Mouse (Mus musculus): ENCODE measurements around the gene Krt76. TPM values are rescaled to one million over a fixed set of nuclear protein-coding genes. Genes with fewer than 3 reads are reported as not detected.

Krt76 gene
- total RNA-seq, 2 experiments from 2014 or later = not detected

DNA sequence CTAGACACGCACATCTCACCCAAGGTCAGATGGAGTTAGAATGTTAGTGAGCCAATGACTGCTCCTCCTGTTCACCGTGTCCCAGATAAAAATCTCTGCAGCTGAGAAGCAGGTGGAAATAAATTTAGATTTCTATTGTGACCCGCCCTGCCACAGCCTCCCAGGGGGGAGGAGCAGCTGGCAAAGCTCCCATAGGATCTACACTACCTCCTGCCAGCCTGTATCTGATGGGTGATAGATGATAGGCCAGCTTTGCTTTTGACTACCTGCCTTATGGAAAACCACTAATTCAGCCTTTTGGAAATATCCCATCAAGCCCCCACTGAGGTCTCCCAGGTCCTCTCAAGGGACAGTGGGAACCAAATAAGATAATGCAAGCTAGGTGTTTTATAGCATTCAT is 37.0 kb downstream of the Krt76 start:
- DNase-seq (ENCODE audit: low spot score in 2 of 2) = no peak
- TF ChIP-seq CTCF (conservative IDR thresholded peaks at IDR 0.05) = no peak
- H3K27ac ChIP-seq = no peak overlapping the region

DNA sequence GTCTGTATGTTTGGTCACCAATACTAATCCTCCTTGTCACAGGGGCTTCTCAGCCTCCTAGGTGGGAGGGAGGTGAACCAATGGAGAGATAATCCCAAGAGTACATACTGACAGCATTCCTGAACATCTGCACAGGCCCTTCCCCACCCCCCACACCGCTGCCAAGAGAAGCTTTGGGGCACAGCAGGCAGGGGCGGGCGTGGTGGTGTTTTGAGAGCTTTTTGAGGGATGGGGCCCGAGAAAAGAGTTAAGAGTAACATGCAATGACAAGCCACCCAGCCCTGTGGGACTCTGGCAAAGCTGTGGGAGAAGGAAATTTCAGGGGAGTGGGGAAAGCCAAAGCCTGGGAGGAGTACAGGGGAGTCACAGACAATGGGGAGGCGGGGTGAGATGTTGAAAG is 38.4 kb downstream of the Krt76 start:
- DNase-seq (ENCODE audit: low spot score in 2 of 2) = no peak
- Histone ChIP-seq H3K27ac (peak overlapping the region; percentile 39; the same call in 1 of the 2 replicates), H3K4me3 (no peak overlapping the region)
- TF ChIP-seq CTCF (conservative IDR thresholded peaks at IDR 0.05) = no peak

More for the DNA sequence above, 37.0 kb downstream of the Krt76 start:
- H3K4me3 ChIP-seq = no peak overlapping the region

DNA sequence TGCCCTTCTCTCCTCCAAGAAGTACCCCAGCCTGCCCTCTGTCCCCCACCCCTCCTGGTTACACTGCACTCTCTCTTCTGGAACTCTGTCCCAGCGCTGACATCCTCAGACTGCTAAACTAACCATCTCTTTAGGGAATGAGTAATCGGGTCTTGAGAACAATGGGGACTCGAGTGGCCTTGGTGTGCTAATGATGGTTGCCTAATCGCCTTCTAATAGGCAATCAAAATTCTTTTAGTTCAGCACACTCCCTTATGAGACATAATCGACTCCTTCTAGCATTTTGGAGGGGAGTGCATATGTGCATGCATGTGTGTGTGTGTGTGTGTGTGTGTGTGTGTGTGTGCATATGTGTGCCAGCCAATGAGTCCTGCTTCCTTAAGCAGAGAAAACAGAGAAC is 40.1 kb downstream of the Krt76 start:
- no peak for TF ChIP-seq CTCF (conservative IDR thresholded peaks at IDR 0.05)
- Histone ChIP-seq H3K4me3 (no peak overlapping the region), H3K27ac (no peak overlapping the region)
- DNase-seq (ENCODE audit: low spot score in 2 of 2) = no peak

GRCm38 (mm10) chr15:101850694-101851093 is 42.0 kb downstream of the Krt76 start, which contains the start of gene Krt1:
TSS of gene Krt1 (minus strand) at chr15:101850794.
- TF ChIP-seq CTCF (conservative IDR thresholded peaks at IDR 0.05) = no peak
- no peak for DNase-seq (ENCODE audit: low spot score in 2 of 2)
- Histone ChIP-seq H3K27ac (no peak within 1 kb of the TSS), H3K4me3 (no peak within 1 kb of the TSS)

DNA sequence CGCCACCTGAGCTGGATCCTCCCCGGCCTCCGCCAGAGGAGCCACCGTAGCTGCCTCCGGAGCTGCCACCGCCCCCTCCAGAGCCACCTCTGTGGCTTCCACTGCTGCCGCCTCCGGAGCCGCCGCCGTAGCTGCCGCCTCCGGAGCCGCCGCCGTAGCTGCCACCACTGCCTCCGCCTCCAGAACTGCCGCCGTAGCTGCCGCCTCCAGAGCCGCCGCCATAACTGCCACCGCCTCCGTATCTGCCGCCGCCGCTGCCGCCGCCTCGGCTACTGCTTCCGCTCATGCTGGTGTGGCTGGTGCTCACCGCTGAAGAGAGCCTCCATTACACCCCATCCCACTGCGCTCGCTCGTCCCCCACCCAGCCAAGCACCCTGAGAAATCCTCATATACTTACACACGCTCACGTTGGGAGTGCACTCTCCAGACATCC is 46.7 kb downstream of the Krt76 start:
- TF ChIP-seq CTCF (conservative IDR thresholded peaks at IDR 0.05) = no peak
- Histone ChIP-seq H3K4me3 (peak overlapping the region; percentile 56), H3K27ac (peak overlapping the region; percentile 88)
- DNase-seq (ENCODE audit: low spot score in 2 of 2) = peak; percentile 44 to 62

DNA sequence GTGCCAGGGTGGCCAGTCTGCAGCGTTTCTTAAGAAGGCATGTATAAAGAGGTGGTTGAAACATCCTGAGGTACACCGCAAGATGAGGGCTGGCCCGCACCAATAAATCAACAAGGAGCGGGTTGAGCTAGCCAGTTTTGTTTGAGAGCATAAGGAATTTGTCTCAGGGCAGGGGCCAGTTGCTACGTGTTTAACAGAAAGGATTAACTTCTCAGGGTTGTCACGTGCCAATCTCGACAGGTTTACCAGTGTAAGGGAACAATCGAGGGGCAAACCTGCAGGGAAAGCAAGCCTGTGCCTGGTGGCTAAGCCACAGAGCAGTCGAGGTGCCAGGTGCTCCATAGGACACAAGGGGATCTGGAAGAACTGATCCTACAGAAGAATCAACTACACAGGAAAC is 49.5 kb downstream of the Krt76 start:
- no peak overlapping the region for H3K27ac ChIP-seq
- TF ChIP-seq CTCF (conservative IDR thresholded peaks at IDR 0.05) = no peak
- no peak for DNase-seq (ENCODE audit: low spot score in 2 of 2)
- no peak overlapping the region for H3K4me3 ChIP-seq

GRCm38 (mm10) chr15:101834784-101835328 is 57.9 kb downstream of the Krt76 start:
- no peak overlapping the region for H3K27ac ChIP-seq
- H3K4me3 ChIP-seq = no peak overlapping the region
- no peak for DNase-seq (ENCODE audit: low spot score in 2 of 2)
- peak; percentile 27; the same call in 1 of the 2 replicates for TF ChIP-seq CTCF (conservative IDR thresholded peaks at IDR 0.05)

Small RNA genes within 50 kb of the gene (microRNA-seq; reads per million reads assigned to microRNA genes)
- gene Gm44356 = 0 reads per million in 2 experiments

Other genes starting within 250 kb of the Krt76 start
- not detected for gene Gm5478, start 245.5 kb downstream of the Krt76 start, total RNA-seq (2021)
- not detected for gene Krt6b, start 212.6 kb downstream of the Krt76 start, total RNA-seq (2021)
- not detected for gene Krt6a, start 198.6 kb downstream of the Krt76 start, total RNA-seq (2021)
- under 1 TPM; 0.15 to 0.47 TPM for gene Krt5, start 180.0 kb downstream of the Krt76 start, total RNA-seq (2021)
- gene Krt71, start 149.8 kb downstream of the Krt76 start, total RNA-seq (2021) = not detected
- gene Krt72, start 106.5 kb downstream of the Krt76 start, total RNA-seq (2021) = not detected
- gene Krt73, start 90.6 kb downstream of the Krt76 start, total RNA-seq (2021) = 1 to 10 TPM; 6.3 to 8.0 TPM
- 1 to 10 TPM; 7.0 to 8.0 TPM for gene Krt2, start 74.8 kb downstream of the Krt76 start, total RNA-seq (2021)
- gene Krt1, start 42.1 kb downstream of the Krt76 start, total RNA-seq (2021) = 1 to 10 TPM; 1.6 to 3.9 TPM
- gene Krt77, start 23.2 kb downstream of the Krt76 start, total RNA-seq (2021) = 10 to 100 TPM; 13.3 to 16.2 TPM
- gene Krt4, start 31.8 kb upstream of the Krt76 start, total RNA-seq (2021) = not detected
- gene Krt79, start 47.4 kb upstream of the Krt76 start, total RNA-seq (2021) = not detected
- not detected for gene Krt78, start 61.4 kb upstream of the Krt76 start, total RNA-seq (2021)
- under 1 TPM in 1 of 2 experiments, not detected in 1; 0.26 TPM for gene Krt8, start 111.6 kb upstream of the Krt76 start, total RNA-seq (2021)
- gene Krt18, start 135.3 kb upstream of the Krt76 start, total RNA-seq (2021) = under 1 TPM; 0.32 to 0.67 TPM
- 100 to 1,000 TPM; 196 to 199 TPM for gene Eif4b, start 180.9 kb upstream of the Krt76 start, total RNA-seq (2021)
- gene Tns2, start 207.5 kb upstream of the Krt76 start, total RNA-seq (2021) = 10 to 100 TPM; 18.4 to 25.0 TPM
- 100 to 1,000 TPM; 151 to 155 TPM for gene Spryd3, start 243.3 kb upstream of the Krt76 start, total RNA-seq (2021)